Mouse (Mus musculus): ENCODE measurements at regions not wholly inside any gene's neighbourhood (a gene's known extent, or its start where the extent isn't known, plus 50 kb on each side); places are given as distances from the start of the nearest gene placed in this dataset.

DNA sequence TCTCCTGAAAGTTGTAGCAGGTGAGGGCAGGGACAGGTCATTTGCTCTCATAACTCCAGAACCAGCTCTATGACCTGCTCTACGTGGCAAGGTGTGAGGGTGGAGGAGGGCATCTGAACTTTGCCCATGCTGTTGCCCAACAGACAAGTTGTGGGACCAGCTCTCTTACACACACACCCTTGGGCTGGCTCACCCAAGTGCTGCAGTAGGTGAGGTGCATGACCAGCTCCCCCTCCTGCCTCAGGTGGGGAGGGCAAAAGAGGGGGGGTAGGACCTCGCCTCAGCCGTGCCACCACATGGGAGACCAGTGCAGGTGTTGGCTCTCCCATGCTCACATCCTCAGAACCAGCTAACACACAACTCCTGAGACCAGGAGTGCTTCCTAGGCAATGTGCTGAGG lies 83.4 kb upstream of the Hpf1 start:
- TF ChIP-seq POLR2A (IDR thresholded peaks at IDR 0.05; ENCODE audit: insufficient read depth, low read length) (no peak), EP300 (IDR thresholded peaks at IDR 0.05; ENCODE audit: insufficient read depth, low read depth, low read length) (no peak)
